Mouse (Mus musculus): ENCODE measurements around the gene Slc32a1.

The Slc32a1 gene

DNA sequence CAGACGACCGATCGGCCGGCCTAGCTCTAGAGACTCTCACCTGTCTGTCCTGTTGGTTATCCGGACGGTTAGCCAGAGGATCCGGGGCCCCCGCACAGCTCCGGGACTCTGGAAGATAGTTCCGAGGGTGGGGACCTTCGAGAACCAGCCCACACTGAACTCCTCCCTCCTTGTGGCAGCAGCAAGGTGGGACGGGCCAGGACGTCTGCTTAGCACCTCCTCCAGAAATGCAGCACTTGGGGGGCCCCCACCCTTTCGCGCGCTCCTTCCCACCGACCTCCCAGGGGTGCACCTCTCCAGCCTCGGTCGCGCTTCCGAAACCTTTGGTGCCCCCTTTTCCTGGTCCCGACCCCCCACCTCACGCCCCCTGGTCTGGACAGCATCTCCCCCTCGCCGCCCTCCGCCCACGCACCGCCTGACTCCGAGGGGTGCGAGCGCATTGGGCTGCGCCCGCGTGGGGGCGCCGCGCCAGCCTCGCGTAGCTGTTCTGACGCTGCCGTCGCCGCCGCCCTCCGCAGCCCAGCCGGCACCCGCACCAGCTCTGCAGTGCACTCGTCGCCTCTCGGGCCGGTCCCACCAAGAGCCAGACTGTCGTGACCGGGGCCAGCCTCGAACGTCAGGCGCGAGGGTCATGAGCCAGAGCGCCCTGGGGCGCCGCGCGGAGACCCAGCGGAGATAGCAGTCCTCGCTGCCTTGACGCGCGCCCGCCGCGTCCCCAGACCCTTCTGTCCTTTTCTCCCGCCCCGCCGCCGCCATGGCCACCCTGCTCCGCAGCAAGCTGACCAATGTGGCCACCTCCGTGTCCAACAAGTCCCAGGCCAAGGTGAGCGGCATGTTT is at the start of gene Slc32a1:
Slc32a1 (plus strand) TSS at position 280 of the 838 bp plus-strand sequence.
- DNase-seq = peak; percentile 71

DNA sequence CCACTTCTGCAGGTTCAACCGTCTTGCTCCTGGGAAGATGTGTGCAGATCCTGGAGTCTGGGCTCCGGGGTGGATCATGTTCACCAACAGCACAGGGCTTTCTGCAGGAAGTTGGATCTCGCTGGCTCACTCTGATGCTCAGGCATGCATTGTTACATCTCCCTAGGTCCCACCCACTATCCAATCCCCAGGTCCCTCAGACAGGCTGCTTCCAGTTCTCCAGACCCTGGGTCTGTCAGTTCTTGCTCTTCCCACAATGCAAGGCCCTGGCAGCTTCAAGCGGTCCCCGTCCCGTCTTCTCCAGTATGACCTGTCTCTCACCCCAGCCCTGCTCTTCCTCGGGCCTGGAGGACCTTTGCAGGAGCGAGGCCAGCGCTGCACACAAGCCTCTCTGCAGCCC is 49.8 kb upstream of the Slc32a1 start:
- DNase-seq = no peak

DNA sequence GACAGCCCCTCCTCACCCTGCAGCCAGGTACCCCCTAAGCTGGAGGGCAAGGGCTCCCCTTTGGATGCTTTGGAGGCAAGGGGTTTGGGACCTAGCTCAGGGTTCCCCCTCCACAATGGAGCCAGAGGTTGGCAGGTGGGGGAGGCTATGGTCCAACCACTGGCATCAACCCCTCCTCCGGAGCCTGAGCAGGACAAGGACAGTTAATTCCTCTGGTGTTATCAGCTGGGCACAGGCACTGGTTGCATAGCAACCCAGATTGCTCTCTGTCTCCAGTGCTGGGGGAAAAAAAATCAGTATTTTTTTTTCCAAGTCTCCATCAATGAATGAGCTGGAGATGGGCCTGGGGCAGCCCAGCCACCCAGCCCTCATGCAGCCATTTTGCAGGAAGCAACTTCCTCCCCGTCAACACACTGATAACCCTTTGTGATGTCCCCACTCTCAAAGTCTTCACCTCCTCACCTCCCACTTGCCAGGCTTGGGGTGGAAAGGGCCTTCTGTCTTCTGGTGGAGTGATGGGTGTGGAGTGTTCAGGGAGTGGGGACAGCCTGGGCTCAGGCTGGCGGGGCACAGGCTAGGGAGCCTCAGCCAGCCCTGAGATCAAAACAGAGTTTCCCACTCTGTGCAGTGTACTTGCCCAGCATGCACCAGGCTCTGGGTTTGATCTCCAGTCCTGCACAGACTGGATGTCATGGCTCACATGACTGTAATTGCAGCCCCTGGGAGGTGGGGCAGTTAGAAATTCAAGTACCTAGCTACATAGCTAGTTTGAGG is 49.0 kb upstream of the Slc32a1 start:
- no peak for DNase-seq

DNA sequence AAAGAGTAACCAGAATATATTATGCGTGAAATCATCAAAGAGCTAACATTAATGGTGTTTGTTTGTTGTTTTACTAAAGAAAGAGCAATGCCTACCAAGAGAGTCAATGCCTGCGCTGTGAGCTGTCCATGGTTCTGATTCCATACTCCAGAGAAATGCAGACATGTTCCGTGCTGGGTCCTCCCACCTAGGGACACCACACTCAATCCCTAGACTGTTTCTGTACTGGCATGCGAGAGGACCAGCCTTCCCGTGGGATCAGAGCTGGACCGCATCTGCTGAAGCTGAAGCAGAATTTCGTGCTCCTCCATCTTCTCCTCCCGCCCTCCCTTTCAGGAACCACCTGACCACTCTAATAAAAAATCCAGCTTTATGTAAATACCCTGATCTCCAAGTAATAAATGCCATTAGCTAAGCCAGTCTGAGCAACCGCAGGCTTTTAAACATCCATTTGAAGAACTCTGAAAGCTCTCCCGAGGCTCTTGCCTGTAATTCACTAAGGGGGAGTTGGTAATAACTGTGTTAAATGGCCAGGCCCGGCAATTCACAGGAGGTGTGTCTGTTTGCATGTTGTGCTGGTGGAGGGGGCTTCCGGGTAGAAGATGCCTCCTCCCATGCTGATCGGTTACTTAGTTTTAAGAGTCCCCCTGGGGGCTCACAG is 40.0 kb upstream of the Slc32a1 start:
- DNase-seq = no peak

DNA sequence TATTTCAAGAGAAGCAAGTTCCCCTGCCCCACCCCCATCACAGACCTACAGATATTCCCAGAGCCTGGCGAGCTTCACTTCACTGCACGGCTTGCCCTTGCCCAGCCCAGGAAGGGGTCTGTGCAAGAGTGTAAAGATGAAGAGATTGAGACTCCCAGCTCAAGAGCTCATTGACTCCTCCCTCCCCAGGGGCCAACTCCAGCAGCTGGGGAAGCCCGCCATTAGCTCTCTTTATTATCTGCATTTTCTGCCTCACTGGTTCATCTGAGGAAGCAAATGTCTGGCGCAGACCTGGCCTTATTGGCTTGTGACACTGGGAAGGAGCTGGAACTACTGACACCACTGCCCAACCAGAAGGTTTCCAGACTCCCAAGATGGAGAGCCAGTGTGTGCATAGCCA is 30.6 kb upstream of the Slc32a1 start:
- no peak for DNase-seq

DNA sequence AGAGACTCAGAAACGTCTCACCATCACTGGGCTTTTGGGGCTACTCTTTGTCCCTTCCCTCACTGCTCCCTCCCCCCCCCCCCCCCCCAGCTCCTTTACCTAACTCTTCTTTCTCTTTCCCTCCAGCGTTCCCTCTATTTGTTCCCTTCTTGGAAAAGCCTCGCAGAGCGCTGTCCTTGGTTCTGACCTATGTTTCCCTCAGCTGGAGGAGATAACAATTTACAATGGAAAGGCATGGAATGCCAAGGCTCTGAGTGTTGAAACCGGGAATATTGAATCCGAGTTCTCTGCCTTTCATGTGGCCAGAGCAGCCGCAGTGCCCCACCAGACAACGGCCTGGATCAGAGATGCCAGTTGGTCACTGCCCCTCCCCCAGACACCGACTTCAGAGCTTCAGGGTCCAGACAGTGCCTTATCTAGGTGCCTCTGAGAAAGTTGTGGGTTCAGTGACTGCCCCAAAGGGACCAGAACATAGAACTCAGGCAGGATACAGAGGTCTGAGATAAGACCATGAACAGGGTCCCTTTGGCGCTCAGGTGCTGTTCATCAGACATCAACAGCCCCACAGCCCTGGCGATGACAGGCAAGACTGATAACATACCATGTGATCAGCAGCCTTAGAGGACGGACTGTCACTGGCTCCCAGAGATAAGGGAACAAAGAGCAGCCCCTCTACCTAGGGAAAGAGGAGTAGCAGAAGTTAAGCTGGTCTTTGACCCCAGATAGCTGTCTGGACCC is 25.8 kb upstream of the Slc32a1 start:
- DNase-seq = no peak

DNA sequence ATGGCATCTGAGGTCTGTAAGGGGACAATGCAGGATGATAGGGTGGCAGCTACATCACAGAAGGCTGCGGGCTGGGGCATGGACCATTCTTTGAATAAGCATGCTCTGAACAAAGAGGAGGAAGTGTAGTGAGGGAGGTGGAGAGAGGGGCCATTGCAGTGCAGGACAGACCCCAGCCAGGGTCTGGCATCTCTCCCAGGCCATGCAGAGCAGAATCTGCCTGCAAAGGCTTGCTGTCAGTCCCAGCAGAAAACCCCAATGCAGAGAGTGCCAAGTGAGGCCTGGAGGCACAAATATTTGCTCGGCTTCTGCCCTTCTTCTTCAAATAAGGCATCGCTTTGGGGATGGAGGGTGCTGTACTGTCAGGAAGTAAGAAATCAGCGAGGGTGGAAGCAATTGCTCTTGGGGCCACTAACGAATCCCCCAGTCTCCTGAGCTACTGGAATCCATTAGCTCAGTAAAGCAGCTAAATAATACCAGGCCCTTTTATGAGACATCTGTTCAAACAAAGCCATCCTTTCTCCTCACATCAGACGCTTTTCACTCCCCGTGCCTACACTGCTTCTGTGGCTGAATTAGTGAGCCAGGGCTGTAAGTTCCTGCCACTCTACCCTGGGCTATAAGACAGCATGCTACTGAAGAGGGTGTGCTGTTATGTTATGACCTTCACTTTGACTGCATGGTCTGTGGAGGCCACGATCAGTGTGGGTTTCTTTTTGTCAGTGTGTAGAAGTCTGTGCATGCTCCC is 21.9 kb upstream of the Slc32a1 start:
- no peak for DNase-seq

DNA sequence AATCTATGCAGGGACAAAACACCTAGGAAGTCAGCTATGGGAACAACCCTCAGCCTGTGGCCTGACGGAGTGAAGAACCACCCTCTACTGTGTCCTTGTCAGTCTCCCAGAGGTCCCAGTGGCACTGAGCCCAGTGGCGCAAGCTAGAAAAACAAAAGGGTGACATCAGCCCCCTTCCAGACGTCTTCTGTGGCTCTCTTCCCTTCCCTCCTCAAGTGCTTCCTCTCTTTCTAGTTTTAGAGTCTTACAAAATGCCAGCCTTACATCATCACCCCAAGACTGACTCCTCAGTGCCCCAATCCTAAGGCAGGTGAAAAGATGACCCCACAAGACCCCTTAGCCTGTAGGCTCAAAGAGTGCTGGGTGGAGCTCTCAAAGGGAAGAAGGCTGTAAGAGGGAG is 20.1 kb upstream of the Slc32a1 start:
- DNase-seq = no peak

DNA sequence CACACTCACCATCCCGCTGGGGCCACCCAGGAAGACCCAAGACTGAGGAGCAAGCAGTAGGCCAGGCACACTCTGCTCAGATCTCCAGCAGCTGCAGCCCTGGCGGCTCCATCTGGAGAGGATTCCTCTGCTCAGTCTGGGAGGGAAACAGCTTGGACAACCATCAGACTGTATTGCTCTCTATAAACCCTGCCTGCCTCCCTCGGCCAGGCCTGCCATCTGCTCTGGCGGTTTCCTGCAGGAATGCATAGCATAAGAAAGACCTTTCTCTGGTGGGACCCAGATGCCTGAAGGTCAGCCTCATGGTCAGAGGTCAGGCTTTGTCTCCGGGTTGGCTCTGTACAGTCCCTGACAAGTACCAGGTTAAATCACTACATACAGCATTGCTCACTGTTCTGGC is 19.3 kb upstream of the Slc32a1 start:
- no peak for DNase-seq

DNA sequence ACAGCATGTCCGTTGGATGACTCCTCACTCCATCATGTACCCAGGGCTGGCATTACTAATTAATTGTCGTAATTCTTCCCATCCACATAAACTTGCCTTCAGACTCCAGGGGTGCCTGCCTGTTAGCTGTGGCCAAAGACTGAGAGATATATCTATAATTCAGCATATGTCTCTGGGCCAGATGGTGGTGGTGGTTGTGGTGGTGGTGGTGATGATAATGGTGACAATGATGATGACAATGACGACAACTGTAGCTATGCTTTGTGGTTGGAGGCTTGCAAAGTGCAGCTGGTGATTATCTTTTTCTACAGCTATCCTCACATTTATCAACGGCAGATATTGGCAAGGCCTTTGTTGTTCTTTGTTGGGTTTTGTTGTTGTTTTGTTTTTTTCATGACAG is 17.2 kb upstream of the Slc32a1 start:
- no peak for DNase-seq

DNA sequence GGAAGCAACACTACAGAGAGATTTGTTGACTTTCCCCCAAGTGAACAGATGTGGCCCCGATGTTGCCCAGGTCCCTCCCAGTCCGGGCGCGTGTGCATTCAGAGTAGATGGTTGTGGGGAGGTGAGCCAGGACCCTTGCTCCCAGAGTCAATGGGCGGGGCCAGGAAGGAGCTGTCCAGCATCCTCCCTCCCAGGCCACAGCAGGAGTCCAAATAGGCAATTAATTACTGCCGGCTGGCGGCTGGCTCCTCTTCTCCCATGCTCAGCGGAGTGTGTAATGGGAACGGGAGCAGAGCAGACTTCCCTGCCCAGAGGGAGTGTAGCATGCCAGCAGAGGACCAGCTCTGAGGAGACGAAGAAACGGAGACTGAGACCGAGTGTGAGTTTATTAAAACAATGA is 15.5 kb upstream of the Slc32a1 start:
- peak; percentile 38 for DNase-seq

DNA sequence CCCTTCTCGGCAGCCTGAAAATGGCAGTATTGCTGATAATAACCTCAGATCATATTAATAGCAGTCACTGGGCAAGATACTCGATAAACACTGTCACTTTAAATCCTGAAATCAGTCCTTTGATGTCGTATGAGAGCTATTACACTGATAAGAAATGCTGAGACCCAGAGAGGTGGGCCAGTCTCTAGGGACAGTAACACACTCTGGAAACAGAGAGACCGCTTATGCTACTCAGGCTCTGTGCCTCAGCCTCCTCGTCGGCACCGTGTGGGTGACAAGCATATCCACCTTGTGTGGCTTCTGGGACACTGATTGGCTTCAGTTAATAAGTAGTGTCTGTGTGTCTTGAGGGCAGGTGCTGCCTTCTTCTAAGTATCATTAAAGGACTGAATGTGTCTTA is 15.0 kb upstream of the Slc32a1 start:
- DNase-seq = no peak

DNA sequence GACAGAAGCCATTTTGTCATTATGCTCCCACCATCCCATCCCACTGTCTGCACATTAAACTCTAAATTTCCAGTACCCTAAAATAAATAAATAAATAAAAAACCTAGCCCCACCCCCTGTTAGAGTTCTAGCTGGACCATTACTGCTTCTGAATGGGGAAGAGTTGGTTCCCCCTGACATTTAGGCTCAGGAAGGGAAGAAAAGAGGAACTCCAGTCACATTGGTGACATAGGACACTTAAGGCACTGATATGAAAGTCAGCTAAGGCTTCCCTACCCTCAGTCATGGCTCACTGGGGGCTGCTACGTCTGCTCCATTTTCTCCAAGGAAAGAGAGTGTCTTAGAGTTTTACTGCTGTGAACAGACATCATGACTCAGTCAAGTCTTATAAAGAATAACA is 13.8 kb upstream of the Slc32a1 start:
- DNase-seq = no peak

DNA sequence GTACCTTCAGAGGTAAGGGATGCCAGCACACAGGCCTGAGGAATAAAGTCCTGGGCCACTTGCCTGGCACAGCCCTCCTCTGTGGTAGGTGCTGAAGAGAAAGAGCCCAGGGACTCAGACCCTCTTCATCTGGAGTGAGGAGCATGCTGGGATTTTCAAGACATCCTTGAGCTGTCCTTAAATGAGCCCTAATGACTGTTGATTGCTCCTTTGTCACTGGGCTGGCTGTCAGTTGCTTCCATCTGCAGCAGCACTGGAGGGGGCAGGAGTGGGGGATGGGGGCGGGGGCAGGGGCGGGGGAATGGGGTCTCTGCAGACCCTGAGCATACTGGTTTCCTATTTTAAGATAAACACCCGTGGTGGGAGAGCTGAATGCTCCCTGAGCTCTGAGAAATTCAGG is 10.1 kb upstream of the Slc32a1 start:
- DNase-seq = no peak

DNA sequence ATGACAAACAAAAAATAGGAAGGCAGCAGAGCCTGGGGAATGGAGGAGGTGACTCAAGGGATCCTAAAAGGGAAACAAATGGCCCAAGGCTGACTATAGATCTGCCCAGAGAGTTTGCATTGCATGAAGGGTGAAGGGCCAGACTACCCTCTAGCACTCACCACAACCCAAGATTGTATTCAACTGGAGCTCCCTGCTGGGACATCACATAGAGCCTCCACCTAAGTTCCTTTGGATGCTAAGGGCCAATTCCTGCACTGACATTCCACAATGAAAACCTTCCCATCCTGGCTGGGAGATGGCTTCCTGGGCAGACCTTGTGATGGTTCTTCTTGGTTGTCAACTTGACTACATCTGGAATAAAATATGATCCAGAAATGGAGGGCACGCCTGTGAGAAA is 9.2 kb upstream of the Slc32a1 start:
- no peak for DNase-seq

DNA sequence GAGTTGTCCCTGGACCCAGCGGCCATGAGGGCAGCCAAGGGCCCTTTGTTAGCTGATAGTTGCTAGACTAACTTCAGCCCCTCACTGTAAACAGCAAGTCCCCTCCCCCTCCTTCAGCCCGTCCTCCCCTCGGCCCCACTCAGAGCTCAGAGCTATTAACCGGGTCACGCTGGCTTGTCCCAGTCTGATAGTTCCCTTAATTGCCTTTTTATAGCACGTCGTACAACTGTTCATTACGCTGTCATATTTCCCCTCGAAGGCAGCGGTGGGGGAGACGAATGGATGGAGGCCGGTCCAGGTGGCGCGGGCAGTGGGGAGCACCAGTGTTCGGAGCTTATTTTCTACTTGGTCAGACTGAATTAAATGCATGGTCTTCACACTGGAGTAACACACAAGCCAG is 7.9 kb upstream of the Slc32a1 start:
- no peak for DNase-seq

DNA sequence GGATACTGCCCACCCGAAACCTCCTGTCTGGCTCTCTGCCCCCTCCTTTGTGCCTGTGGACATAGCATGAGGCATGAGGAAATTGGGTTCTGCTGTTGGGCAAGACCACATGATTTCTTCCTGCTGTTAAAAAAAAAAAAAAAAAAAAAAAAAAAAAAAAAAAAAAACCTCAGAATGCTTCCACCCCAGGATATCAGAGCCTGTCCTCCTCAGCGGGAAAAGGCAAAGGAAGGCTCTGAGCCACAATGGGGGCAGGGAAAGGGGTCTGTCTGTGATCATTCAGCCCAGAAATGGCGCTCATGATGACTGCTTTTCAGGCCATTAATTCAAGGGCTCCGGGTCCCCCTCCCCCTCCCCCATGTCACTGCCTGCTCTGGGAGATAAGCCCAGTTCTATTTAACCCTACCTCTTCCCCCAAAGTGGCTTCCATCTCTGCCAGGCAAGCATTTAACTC is 4.0 kb upstream of the Slc32a1 start:
- DNase-seq = peak; percentile 33

DNA sequence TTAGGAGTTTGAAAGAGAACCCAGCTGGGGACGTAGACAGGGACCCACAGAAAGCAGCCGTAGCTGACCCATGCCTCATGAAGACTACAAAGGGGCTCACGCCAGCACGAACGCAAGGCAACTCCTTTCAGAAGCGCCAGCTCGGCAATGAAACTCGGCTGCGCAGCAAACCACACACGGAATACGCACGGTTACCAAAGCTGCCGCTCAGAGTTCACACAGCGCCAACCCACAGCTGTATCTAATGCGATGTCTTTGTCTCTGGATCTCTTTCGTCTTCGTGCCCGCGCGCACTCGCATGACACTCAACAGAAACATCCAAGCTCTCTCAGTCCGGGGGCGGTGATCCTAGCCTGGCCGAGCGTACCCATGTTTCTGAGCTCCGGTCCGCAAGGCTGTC is 886 bp upstream of the Slc32a1 start:
- DNase-seq = peak; percentile 25

DNA sequence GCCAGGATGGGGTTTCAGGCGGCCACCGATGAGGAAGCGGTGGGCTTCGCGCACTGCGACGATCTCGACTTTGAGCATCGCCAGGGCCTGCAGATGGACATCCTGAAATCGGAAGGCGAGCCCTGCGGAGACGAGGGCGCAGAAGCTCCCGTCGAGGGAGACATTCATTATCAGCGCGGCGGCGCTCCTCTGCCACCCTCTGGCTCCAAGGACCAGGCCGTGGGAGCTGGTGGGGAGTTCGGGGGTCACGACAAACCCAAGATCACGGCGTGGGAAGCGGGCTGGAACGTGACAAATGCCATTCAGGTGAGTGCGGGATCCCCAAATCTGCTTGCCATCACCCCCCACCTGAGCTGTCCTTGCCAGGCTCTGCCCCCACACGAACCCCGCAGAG is 756 bp downstream of the Slc32a1 start:
- DNase-seq = no peak

DNA sequence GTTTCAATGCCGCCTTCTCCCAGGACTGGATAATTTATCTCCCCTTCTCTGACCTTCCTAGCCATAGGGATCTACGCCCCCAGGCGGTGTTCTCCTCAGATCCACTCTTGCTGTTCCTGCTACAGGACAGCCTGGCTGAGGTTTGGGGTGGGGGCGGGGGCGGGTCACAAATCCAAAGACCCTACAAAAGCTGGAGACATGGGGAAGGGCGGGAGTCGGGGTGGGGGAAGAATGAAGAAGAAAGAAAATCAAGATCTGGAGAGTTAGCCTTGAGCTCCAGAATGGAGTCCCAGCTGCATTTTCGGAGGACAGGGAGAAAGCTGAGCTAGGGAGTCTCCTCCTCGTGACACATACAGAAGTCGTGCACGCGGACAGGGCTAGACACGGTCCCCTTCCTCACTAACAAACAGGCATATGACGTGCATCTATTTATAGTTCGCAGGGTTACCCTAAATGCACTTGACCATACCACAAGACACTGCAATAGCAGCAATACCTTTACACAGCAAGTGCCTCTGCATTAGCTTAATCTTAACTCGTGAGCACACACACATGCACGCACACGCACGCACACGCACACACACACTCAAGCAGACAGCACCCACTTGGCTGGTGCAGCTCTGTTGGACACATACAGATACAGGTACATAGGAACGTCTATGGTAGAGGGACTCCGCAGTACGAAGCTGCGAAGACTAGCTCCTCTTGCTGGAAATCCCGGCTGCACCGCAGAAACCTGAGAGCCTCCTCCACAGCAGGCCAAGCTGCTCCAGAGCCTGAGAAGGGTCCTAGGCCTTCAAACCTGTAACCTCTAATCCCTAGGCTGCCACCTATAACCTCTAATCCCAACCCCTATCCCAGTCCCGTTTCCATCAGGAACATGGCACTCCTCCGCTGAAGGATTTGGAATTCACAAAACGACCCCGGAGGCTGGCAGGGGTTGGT is 1.4 kb downstream of the Slc32a1 start:
- DNase-seq = no peak

DNA sequence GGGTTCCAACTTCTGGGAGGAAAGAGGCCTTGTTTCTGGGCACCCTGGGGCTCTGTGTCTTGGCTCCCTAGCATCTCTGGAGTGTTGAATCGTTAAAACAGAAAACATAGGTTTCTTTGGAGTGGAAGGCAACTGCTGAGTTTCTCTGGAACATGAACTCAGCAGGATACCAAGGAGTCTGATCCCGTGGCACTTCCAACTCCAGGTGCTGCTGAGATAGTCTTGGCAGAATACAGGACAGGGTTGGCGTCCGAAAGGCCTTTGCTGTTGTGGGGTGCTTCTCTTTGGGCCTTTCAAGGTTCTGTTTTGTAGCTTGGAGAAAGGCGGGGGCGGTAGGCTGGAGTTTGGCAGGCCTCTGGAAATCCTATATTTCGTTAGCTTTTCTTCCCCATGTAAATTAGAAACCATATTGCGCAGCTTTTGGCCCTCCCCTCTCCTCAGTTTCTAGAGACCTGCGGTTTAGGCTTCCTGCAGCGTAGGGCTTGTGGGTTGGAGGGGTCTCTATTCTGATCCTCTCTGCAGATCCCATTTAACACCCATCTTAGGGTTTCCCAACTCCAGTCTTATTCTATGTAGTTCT is 2.2 kb downstream of the Slc32a1 start:
- peak; percentile 33 for DNase-seq
